Mouse (Mus musculus): ENCODE results near the gene Ggact.

Ggact gene

DNA sequence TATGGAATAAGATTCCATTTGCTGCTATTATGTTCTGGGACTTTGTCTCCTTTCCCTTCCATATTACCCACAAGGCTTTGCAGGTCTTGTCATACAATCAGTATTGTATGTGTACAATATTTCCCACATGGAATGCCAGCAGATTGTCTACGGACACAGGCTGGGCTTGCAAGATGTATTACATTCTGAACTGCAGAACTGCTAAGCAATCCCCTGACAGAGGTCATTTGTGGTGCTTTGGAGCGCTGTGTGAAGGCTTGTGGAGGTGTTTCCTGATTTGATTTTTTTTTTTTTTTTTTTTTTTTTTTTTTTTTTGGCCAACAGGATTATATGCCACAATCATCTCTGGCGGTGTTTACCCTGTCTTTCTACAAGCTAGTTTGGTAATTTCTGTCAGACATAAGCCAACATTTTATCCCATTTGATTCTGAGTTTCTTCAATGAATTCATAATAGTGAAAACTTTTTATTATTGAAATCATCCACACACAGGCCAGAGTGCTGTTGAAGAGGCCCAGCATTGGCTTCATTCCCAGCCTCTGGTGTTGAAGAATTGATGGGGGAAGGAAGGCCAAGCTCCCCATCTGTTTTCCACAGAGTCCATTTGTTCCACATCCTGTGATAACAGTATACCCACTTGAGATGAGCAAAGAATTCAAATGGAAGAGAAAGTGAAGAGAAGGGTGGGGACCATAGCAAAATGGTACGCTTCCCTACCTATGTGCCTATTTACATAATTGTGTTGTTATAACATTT, 45.8 kb downstream of the Ggact start:
- no peak for DNase-seq (ENCODE audit: low spot score)

DNA sequence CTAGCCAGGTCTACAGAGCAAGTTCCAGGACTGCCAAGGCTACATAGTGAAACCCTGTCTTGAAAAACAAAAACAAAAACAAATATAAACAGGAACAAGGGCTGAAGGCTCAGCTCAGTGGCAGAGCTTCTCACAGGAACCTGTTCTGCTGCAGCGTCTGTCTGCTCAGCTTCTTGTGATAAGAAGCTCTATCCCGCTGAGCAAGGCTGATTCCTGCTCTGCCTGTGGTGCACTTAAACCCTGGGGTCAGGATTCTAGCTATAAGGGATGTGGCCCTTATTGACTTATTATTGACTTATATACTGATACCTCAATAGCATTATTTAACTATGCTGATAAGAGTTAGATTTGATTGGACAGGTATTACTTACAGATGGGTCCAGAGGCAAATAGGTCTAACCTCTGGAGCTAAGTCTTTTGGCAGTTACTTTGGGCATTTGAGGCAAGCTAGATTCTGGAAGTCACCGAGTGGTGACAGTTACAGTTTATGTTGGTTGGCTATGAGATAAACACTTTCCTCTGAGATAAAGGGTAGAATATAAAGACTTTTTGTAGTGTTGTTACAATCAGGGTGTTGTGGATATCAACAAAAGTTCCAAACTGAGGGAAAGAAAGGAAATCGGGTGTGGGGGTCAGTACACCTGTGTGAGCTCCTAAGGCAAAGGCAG, 48.0 kb downstream of the Ggact start:
- no peak for DNase-seq (ENCODE audit: low spot score)

DNA sequence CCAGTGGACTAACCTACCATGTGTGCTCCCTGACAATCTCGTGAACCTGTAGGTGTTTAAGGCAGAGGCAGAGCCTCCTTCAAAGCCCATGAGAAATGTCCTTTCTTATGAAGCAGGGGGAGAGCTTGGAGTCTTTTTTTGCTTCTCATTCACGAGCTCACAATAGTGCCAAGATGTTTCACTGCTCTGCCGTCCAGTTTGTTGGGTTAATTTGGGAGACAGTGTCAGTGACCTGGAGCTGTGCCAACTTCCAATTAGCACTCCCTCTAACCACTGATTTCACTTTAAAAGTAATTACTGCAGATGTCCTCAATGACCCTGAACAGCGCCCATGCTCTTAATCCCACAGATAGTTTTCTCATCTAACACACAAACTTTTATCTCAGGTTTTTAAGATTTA, 50.9 kb downstream of the Ggact start:
- DNase-seq (ENCODE audit: low spot score) = no peak

DNA sequence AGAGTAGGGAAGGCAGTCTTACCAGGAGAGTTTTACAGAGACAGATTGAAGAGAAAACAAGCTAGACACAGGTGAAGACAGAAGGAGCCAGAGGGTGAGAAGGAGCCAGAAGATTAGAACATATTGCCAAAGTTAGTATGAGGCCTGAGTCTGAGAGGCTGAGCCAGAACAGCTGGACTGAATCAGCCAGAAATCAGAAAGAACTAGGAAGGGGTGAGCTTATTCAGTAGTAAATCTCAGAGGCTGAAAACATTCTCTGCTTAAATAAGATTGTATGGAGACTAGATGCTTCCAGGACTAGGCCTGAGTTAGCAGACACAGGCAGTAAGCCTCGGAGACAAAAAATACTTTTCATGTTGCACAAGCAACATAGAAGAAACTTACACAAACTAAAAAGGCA, 53.8 kb downstream of the Ggact start:
- no peak for DNase-seq (ENCODE audit: low spot score)

DNA sequence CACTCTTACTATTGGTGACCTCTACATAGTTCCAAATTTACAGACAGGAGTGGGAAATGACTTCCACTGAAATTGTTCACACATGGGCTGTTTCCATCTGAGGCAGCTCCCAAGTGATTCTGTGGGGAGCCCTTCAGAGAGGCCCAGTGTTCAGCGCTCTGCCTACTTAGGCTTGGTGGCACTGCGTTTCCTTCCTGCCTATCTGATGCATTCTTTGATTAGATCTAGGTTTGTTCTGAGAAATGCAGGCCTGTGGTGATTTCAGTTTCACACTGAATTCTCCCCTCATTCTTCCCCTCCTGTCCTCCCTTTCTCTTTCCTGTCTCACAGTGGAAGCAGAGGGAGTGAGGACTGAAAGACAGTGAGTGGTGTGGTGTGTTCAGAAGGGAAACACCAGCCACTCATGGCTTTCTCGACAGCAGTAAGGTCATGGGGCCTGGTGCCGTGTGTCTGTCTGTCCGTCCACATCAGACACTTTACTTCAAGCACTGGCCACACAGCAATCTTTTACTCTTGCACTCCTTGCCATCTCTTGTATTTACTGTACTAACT, 61.0 kb downstream of the Ggact start:
- DNase-seq (ENCODE audit: low spot score) = no peak

DNA sequence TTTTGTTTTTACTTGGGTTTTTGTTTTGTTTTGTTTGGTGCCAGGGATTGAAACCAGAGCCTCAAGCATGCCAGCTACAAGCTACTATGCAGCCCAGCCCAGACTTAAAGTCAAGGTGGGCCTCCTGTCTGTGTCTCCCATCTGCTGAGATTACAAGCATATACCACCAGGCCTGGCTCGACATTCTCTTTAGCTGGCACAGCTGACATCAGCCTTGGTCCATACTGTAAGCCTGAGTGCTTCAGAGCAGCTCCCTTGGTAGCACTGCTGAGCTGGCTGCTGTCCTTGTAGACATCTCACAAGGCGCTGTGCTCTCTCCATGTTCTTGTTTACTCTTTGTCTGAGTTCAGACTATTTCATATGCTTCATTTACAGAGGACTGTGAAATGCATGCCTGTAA, 76.5 kb downstream of the Ggact start:
- no peak for DNase-seq (ENCODE audit: low spot score)

DNA sequence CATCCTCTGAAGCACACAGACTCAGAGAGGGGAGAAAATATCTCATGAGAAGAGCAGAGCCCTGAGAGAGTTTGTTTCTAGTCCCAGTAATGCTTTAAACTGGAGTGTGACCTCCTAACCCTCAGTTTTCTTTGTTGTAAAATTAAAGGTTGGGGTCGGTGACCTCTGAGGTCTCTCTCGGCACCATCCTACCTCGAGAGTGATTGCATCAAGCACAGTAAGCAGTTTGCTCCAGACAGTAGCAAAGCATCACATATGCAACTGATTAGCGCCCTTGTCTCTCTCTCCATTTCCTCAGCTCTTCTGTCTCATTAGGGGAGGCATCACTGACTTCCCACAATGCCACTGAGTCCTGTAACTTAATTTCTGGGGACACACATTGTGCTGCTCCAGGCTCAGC, 77.3 kb downstream of the Ggact start:
- no peak for DNase-seq (ENCODE audit: low spot score)

DNA sequence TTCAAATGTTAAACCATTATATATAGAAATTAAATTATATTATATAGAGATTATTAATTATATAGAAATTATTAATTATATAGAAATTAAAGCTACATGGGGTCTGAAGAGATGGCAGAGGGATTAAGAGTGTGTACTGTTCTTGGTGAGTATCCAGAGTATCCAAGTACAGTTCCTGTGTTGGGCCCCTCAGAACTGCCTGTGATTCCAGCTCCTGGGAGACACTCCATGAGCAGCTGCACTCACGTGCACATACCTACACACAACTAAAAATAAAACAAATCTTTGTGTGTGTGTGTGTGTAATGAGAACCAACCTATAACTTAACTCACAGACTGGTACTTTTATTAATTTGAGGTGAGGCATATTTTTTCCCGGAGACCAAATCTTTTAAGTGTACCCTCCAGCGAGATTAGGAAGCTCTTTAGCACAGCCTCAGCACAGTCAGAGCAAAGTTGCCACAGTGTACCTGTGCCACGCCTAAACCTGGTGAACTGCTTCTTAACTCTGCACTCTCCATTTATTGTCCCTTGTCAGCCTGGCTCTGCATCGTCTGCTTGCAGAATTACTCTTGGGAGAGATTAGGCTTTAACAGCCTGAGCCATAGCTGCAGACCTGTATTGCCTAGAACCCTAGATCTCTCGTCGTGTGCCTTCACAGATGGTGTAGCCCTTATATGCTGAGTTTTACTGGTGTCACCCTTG, 77.9 kb downstream of the Ggact start:
- DNase-seq (ENCODE audit: low spot score) = no peak

DNA sequence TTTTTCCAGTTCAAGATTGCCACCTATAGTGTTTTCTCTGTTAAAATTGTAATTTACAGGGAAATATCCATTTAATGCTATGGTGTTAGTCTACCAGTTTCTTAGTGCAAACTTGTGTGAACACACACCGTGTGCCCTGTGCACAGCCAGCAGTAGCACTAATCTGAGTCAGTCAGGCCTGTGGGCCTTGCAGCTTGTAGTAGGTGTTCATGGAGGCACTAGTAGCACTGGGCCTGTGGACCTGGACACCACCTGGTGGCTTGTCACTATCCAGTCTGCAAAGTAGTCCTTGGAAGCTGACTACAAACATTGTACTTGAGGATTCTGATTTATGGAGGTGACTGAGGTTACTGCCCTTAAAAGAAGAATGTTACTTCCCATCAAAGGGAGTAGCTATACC, 78.8 kb downstream of the Ggact start:
- no peak for DNase-seq (ENCODE audit: low spot score)

DNA sequence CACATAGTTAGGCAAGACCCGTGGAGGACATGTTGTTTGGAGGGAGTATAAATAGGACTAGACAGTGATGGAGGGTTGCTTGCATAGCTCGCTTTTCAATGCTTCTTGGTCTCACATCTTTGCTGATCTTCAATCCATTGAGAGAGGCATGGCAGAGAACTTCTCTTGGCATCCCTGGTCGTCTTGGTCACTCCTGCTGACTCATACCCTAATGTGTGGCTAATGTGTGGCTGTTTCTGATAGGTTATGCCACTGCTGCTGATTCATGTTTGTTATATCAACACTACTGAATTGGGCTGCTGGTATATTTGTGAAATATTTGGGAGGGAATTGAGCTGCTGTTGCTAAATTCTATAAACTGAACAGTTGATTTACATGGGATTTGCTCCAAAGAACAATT, 79.9 kb downstream of the Ggact start:
- DNase-seq (ENCODE audit: low spot score) = no peak

DNA sequence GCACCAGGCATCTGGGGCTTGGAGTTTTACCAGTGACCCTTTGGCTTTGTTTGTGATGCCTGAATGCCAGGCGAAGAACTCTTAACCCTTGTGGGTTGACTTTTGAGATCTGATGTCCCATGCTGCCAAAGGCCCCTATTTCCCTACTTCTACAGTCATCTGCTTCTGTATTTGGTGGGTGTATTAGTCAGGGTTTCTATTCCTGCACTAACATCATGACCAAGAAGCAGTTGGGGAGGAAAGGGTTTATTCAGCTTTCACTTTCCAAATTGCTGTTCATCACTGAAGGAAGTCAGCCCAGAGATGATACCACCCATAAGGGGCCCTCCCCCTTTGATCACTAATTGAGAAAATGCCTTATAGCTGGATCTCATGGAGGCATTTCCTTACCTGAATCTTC, 83.1 kb downstream of the Ggact start:
- no peak for DNase-seq (ENCODE audit: low spot score)

DNA sequence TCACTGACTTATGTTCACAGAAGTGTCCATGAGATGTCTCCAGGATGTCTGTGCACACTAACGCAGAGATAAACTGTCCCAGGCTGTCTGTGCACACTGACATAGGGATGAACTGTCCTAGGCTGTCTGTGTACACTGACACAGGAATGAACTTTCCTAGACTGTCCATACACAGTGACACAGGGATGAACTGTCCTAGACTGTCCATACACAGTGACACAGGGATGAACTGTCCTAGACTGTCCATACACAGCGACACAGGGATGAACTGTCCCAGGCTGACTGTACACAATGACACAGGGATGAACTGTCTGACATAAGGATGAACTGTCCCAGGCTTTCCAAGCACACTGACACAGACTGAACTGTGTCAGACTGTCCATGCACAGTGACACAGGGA, 88.1 kb downstream of the Ggact start:
- DNase-seq (ENCODE audit: low spot score) = no peak

DNA sequence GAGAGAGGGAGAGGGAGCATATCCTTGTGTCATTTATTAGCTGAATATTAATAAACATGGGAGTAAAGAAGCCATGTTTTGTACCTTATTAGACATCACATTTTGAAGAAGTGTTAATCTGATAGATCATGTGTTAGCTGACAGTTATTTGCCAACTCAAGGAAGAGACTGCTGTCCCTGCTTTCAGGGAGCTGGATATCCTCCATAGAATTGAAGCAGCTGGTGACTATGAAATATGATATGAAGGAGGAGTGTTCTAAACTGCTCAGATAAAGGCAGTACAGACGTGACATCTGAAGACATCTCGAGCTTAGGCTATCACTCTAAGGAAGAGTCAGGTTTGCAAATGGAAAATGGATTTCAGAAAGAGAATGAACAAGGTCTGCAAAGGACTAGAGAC, 89.8 kb downstream of the Ggact start:
- no peak for DNase-seq (ENCODE audit: low spot score)

DNA sequence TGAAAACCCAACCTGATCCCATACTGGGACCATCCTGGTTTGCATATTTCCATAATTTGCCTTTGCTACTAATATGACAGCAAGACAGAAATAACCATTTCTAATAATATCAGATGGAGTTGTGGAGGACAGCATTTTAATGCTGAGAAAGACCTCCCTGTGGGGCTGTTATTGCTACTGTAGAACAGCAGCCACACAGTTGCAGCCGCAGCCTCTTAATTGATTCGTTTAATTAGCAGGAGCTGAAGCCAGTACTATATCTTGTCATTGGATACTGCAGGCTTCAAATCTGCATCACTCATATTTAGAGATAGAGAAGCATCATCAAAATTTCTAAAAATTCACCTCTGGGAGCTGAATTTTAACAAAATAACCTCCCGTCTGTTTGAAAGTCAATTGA, 92.6 kb downstream of the Ggact start:
- no peak for DNase-seq (ENCODE audit: low spot score)

DNA sequence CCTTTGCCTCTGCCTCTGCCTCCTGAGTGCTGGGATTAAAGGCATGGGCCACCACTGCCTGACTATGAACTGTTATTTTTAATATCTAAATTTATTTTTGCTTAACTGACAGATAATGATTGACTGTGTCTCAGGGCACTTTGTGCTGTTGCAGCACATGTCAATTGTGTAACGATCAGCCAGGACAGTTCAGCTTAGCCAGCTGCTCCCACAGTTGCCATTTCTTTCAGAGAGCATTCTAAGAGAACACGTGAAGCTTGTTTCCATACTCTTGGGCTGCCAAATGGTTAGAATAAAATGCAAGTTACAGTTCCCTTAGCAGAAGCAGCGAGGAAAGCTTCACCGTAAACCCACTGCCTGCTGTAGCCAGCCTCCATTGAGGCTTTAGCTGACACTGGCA, 113.3 kb downstream of the Ggact start:
- DNase-seq (ENCODE audit: low spot score) = no peak

DNA sequence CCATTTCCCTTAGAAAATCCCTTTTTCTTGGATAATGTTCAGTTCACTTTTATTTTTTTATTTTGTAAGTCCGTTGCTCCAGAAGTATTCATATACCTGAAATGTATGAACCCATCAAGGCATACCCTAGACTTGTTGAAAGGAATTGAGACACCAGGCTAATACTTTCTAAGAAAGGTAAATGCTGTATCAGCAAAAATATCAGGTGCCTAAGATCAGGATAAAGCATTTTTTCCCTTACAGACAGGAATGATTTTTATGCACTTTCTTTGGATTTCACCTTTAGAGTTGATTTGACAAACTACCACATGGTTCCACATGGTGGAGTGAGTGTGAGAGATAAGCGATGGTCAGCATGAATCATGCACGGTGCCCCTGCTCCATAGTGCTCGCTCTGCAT, 120.2 kb downstream of the Ggact start:
- DNase-seq (ENCODE audit: low spot score) = no peak

DNA sequence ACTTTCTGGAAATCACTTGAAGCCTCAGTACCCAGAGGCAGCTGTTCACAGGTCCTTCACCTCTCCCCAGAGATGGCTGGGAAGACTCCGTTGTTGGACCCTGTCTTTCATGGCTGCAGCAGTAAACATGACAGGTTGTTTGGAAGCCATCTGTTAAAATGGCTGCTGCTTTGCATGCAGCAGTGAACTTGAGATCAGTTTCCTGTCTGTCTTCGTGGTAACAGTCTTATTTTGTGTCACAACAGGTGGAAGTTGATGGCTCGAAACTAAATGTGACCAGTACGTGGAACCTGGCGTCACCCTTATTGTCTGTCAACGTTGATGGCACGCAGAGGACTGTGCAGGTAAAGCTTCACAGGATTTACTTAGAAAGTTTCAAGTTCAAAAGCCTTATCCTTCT, 123.4 kb downstream of the Ggact start:
- DNase-seq (ENCODE audit: low spot score) = no peak

DNA sequence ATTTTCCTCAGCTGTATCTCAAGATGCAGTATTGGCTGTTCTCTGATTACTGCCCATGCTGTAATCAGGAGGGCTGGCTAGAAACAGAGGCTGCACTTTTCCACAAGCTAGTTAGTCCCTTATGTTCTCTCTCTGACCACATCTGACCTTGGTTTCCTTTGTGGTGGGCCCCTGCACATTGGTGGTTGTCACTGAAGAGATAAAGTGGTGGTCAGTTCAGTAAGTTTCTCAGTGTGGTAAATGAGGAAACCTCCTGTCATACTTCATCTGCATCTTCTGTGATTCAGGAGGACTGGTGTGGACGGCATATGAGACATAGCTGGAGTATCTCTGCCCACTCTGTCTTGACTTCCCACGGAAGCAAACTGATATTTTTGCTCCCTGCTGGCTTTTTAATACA, 125.4 kb downstream of the Ggact start:
- DNase-seq (ENCODE audit: low spot score) = no peak

DNA sequence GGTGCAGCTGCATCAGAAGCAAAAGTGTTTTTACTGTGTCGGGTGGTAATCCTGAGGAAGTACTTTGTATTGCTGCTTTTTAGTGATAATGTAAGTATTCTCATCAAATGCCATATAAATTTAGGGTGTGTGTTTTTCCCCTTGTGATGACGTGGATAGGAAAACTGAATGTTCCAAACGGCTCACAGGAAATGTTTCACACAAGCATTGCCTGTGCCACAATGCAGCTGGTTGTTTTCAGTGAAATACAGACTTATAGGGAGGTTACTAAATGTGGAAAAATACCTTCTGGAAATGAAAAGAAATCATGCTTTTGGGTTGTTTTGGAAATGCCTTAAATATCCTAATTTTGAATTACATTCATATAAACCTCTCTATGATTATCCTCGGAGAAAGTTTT, 128.9 kb downstream of the Ggact start:
- DNase-seq (ENCODE audit: low spot score) = no peak

DNA sequence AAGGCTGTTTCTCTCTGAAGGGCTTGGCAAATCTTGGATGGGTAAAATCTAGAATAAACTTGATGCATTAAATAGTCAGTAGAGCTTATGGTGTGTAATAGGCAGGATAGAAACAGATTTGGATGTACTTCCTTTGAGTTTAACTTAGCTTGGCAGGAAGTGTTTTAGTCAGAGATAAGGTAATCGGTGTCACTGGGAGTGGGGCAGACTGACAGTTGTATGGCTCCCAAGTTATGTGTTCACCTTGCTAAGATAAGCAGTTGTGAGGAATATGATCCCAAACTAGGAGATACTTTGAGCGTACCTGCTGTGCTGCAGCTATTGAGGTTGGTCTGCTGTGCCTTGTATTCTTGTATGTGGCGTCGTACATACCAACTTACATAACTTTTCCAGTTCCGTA, 147.1 kb downstream of the Ggact start:
- no peak for DNase-seq (ENCODE audit: low spot score)
